Mouse (Mus musculus) bone marrow macrophage, adult 2 months (primary cell): Measurements from ENCODE around the gene Dnah2. TPM values are rescaled to one million over a fixed set of nuclear protein-coding genes. Genes with fewer than 3 reads are reported as not detected.
"Not testable (repeated sequence)": the region's sequence is repeated elsewhere in the genome, so short reads cannot be mapped to it uniquely, and the experiment has no call there.

Experiments
- H3K27ac ChIP-seq: 2 replicates; pipeline ENCODE4 v1.5.1; 2012; ENCODE audit warnings: low read depth, low read length; ENCODE audit not compliant: insufficient read depth
- H3K4me1 ChIP-seq: 2 replicates; pipeline ENCODE4 v1.6.1; 2012; ENCODE audit warnings: low read length; ENCODE audit not compliant: control insufficient read depth, insufficient read depth
- H3K4me3 ChIP-seq: 2 replicates; pipeline ENCODE4 v1.5.1; 2012; ENCODE audit warnings: mild to moderate bottlenecking, low read length, moderate library complexity; ENCODE audit not compliant: insufficient read depth
- CTCF ChIP-seq: IDR thresholded peaks from 2 replicates; pipeline ENCODE4 v1.5.1; 2012; ENCODE audit warnings: low read depth, mild to moderate bottlenecking, low read length, moderate library complexity
- POLR2A ChIP-seq: IDR thresholded peaks from 2 replicates; pipeline ENCODE4 v1.6.1; 2012; ENCODE audit warnings: mild to moderate bottlenecking, low read depth, low read length, borderline replicate concordance
- polyA plus RNA-seq: library from polyadenylated mRNA; stranded (reverse); fragments of >200 nt; gene quantifications from 2 replicates; pipeline ENCODE4 v1.2.4, GENCODE M21; 2012; ENCODE audit not compliant: missing spikeins, insufficient read depth, insufficient read length

Gene Dnah2
- polyA plus RNA-seq, 1 experiment, result 0.72 TPM

DNA sequence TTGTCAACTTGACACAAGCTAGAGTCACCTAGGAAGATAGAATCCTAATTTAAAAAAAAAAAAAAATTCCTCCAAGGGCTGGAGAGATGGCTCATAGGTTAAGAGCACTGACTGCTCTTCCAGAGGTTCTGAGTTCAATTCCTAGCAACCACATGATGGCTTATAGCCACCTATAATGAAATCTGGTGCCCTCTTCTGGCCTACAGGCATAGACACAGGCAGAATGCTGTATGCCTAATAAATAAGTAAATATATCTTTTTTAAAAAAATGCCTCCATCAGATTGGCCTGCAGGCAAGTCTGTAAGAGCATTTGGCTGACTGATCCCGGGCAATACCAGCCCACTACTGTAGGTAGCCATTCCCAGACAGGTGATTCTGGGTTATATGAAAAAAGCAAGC is 13.9 kb downstream of the Dnah2 start:
- TF ChIP-seq POLR2A, result no peak
- no peak overlapping the region for H3K4me3 ChIP-seq
- no peak overlapping the region for H3K27ac ChIP-seq
- peaks cover 14% of the 10 kb centered on the region for H3K4me1 ChIP-seq

DNA sequence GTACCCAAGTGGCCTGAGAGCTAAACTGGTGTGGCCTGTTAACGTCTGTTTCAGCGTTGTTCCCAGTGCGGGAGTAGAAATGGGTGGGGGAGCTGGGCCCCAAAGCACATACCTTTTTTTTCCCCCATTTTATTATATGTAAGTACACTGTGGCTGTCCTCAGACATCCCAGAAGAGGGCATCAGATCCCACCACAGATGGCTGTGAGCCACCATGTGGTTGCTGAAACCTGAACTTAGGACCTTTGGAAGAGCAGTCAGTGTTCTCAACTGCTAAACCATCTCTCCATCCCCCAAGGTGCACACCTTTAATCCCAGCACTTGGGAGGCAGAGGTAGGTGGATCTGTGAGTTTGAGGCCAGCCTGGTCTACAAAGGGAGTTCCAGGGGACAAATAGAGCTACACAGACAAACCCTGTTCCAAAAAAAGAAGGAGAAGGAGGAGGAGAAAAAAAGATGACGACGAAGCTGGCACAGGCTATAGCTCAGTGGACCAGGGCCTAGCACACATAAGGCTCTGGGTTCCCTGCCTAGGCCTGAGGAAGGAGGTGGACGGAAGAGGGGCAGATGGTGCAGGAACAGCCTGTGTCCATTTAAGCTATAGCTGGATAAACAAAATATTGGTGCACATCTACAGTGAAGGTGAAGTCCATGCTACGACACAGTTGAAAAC is 16.3 kb downstream of the Dnah2 start:
- TF ChIP-seq CTCF (no peak), POLR2A (no peak)
- H3K4me3 ChIP-seq, result no peak overlapping the region
- H3K4me1 ChIP-seq, result no peaks in the 10 kb centered on the region
- H3K27ac ChIP-seq, result no peak overlapping the region

DNA sequence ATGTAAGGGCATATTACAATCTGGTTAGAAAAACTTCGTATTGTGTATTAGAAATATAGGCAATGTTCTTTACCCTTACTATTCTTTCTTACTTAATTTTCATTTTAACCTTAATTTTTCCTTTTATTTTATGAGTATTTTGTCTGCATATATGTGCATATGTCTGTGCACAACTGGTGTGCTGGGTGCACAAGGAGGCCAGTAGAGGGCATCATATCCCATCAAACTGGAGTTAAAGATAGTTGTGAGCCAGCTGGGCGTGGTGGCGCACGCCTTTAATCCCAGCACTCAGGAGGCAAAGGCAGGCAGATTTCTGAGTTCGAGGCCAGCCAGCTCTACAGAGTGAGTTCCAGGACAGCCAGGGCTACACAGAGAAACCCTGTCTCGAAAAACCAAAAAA is 18.2 kb downstream of the Dnah2 start:
- not testable (repeated sequence) for H3K4me3 ChIP-seq, H3K27ac ChIP-seq, H3K4me1 ChIP-seq
- TF ChIP-seq CTCF, result 0 out of 2 replicates have a peak, but pooled peaks have one; percentile 10

DNA sequence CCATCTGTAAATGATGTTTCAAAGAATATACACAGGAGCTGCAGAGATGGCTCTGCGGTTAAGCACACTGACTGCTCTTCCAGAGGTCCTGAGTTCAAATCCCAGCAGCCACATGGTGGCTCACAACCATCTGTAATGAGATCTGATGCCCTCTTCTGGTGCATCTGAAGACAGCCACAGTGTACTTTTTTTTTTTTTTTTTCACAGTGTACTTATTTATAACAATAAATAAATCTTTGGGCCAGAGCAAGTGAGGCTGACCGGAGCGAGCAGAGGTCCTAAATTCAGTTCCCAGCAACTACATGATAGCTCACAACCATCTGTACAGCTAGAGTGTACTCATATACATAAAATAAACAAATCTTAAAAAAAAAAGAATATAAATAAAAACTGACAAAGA is 18.6 kb downstream of the Dnah2 start:
- not testable (repeated sequence) for H3K27ac ChIP-seq, H3K4me3 ChIP-seq, H3K4me1 ChIP-seq

DNA sequence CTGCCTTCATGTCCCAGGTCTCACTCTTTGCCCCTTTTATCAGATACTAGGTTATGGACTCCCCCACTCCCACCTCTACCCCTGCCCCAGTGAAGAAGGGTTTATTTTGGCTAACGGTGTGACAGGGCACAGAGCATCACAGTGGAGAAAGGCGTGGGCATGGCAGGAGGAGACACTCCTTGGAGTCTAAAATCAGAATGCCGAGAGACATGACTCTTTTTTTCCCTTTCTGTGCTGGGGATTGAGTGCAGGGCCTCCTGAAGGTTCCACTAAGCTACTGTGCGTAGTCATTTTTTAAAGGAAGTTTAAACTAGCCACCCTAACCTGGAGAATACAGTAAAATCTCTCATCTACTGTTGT is 20.9 kb downstream of the Dnah2 start:
- H3K4me1 ChIP-seq, result no peaks in the 10 kb centered on the region
- no peak for TF ChIP-seq POLR2A

DNA sequence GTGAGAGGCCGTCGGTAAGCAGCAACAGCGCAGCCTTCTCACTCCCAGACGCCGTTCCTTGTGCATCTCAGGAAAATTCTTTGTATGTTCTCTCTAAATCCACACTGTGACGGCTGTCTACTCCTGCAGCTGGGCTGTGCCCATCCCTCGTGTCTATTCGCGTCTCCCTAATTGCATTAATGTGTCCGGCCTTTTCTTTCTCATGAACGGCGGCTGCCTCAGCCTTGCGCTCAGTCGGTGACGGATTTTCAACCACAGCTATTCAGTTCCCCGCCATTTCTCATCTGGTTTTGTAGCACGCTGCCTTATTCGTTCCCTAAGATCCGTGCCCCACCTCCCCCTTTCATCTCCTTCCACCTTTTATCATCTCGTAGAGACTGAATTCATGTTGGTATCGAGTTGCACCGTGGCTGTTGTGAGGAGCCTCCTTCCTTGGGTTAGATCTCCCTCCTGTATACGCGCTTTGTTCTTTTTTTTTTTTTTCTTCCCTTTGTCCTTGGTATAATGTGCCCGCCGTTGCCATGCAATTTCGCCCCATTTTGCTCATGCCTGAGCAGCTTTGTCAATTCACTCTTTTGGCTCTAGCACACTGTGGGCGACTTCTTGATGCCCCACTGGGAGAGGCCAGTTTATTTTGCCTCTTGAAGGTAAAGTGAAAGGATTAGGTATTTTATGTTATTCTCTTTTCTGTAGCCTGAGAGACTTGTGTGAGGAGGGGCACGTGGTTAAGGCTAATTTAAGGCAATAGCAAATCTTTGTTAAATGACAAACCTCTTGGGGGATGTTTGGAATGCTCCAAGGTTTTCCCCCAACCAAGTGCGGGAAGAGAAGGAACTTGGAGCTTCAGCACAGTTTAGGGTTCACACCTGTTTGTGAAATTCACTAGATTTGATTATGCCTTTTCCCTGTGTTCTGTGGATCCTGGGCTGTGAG is 21.5 kb downstream of the Dnah2 start:
- peak overlapping the region; percentile 5; the same call in 1 of the 2 replicates for H3K4me3 ChIP-seq
- no peaks in the 10 kb centered on the region for H3K4me1 ChIP-seq
- TF ChIP-seq CTCF (no peak), POLR2A (no peak)
- H3K27ac ChIP-seq, result no peak overlapping the region

More for the DNA sequence above, 20.9 kb downstream of the Dnah2 start:
- H3K4me3 ChIP-seq, result no peak overlapping the region
- no peak overlapping the region for H3K27ac ChIP-seq

DNA sequence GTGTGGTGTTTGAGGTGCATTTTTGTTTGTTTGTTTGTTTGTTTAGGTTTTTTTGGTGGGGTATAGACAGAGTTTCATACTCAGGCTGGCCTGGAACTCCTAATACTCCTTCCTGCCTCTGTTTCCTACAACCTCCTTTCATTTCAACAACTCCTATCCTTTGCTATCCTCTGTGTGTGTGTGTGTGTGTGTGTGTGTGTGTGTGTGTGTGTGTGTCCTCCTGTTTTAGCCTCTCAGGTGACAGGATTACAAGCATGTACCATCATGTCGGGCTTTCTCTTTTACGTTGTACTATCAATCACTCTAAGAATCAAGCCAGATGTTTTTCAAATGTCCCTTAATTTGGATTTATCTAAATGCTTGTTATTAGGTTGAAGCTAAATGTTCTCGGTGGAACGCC is 22.3 kb downstream of the Dnah2 start:
- Histone ChIP-seq H3K27ac (no peak overlapping the region), H3K4me3 (no peak overlapping the region), H3K4me1 (no peaks in the 10 kb centered on the region)
- no peak for TF ChIP-seq POLR2A
- TF ChIP-seq CTCF, result no peak

DNA sequence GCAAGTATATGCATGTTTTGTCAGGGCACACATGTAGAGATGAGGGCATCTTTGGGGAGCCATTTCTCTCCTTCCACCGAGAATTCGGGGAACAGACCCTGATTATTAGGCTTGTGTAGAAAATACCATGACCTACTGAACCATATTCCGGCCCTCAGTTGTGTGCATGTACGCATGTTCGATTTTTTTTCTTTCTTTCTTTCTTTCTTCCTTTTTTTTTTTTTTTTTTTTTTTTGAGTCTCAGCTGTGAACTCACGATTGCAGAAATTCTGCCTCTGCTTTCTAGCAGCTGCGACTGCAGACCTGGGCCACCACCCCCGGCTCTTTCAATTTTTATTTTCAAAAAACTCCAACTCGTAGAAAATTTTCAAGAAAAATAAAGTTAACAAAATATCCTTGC is 23.2 kb downstream of the Dnah2 start:
- TF ChIP-seq POLR2A, result no peak
- no peak for TF ChIP-seq CTCF
- Histone ChIP-seq H3K27ac (no peak overlapping the region), H3K4me1 (no peaks in the 10 kb centered on the region), H3K4me3 (no peak overlapping the region)

DNA sequence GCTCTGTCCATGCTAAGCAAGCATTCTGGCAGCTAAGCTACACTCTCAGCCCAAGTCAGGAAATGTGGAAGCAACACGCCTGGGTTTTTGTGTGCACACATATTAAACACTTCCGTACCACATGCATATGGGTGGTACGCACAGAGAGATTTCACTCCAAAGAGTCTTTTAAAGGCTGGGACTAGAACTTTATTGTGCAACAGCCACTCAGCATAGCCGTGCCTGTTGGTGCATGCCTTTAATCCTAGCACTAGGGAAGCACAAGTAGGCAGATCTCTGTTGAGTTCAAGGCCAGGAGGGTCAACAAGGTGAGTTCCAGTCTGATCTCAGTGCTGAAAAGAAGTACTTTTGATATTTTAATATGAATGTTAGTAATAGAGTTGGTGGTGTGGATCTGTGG is 25.3 kb downstream of the Dnah2 start:
- Histone ChIP-seq H3K4me1 (no peaks in the 10 kb centered on the region), H3K27ac (no peak overlapping the region), H3K4me3 (no peak overlapping the region)
- TF ChIP-seq CTCF, result no peak
- no peak for TF ChIP-seq POLR2A

DNA sequence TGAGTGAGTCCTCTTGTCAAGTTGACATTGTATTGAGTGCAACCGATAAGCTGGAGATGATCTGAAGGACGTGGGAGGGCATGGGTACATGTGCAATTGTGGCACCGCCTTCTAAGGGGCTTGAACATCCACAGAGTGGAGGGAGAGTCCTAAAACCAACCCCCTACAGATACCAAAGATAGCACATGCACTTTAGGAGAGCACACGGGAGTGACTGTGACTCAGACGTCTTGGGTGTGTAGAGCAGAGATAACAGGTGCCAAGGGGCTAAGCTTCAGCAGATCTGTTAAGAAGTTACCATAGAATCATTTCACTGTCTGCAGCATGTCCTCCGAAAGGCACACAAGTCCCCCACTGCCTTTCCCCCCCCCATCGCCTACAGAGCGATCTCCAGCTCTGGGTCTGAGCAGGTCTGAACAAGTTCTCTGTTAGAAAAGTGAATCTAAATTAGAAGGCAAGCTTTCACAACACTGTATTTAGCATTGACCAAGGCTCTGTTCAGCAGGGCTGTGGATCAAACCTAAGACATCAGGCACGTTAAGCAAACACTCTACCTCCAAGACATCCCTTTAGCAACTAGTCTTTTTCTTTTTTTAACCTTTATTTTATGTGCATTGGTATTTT is 27.3 kb downstream of the Dnah2 start:
- Histone ChIP-seq H3K27ac (no peak overlapping the region), H3K4me3 (no peak overlapping the region), H3K4me1 (peaks cover 3% of the 10 kb centered on the region)
- TF ChIP-seq POLR2A (no peak), CTCF (no peak)

DNA sequence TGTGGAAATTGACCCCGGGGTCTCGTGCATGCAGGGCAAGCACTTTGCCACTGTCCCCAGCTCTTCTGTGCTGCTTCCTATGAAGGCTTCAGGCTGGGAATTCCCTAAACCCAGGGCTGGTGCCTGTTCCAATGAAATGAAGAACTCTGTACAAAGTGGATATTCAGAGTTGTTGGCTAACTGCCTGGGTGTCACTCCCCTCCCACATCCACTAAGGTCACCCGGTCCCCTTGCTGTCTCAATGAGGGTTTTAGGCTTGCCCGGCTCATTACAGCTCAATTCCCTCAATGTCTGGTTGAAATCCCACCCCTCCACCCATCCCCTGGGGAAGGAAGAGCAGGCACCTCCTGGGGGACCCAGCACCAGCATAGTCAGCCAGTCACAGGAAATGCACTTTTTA is 28.9 kb downstream of the Dnah2 start:
- TF ChIP-seq CTCF (no peak), POLR2A (no peak)

More for the DNA sequence above, 28.9 kb downstream of the Dnah2 start:
- Histone ChIP-seq H3K4me3 (no peak overlapping the region), H3K27ac (no peak overlapping the region), H3K4me1 (peaks cover 7% of the 10 kb centered on the region)
